Mouse (Mus musculus) liver, embryonic 14.5 days (tissue): ENCODE data around the gene Cacna1f.

Source experiments
- CTCF ChIP-seq: IDR thresholded peaks from 2 replicates; pipeline ENCODE4 v1.5.1; 2016; ENCODE audit warnings: antibody characterized with exemption, low read depth, control low read depth
- EP300 ChIP-seq: IDR thresholded peaks from 2 replicates; pipeline ENCODE4 v1.6.1; 2016; ENCODE audit warnings: antibody characterized with exemption, low read depth

DNA sequence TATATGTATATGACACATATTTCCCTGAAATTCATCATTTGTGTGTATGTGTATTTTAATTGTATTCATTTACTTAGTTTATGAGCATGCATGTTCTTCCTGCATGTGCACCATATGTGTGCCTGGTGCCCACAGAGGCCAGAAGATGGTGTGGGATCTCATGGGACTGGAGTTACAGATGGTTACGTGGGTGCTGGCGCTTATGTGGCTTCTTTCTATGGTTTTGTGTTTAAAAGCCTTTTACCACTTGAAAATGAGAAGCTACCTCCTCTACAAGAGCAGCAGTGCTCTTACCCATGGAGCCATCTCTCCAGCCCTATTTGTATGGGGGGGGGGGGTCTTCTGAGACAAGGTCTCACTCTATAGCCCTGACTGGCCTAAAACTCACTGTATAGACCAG, 25.7 kb upstream of the Cacna1f start:
- TF ChIP-seq CTCF (no peak), EP300 (no peak)
